Mouse (Mus musculus): ENCODE measurements around the gene Ly6g6f. TPM values are rescaled to one million over a fixed set of nuclear protein-coding genes. Genes with fewer than 3 reads are reported as not detected.

Ly6g6f gene
- polyA plus RNA-seq, 1 experiment from 2014 or later = not detected

DNA sequence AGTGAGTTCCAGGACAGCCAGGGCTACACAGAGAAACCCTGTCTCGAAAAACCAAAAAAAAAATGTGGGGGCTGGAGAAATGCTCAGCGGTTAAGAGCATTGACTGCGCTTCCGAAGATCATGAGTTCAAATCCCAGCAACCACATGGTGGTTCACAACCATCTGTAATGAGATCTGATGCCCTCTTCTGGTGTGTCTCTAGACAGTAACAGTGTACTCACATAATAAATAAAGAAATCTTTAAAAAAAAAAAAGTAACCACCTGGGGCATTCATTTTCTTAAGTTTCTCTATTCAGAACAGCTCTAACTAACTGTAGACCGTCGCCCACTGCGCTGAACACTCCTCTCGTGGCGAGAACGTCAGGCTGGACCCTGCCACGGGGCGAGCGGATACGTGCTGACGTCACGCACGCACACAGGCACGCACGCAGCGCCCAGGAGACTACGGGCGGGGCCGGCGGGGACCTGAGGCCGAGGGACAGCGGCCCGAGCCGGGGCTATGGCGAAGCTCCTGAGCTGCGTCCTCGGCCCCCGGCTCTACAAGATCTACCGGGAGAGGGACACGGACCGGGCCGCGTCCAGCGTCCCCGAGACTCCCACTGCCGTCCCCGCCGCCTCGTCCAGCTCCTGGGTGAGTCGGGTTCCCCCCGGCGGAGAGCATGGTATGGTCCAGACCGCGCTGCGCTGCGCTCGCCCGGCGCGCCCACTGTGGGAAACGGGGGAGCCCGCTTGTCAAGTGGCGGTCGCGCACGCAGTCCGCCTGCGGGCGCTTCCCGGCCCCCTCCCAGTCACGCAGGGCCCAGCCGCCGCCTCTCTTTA is 3.6 kb upstream of the Ly6g6f start, which contains the start of gene Abhd16a:
Gene Abhd16a, plus strand, starts transcription at position 439 of the 820 bp plus-strand sequence.
- whole genome bisulfite sequencing = 3% methylated on average over 67 of the region's 67 CpGs
- peak; percentile 97 for ATAC-seq (replicated peaks; ENCODE audit: low FRiP score)
- peak within 1 kb of the TSS; percentile 73 for H3K4me2 ChIP-seq
- no peaks in the 10 kb centered on the region for H3K9me3 ChIP-seq (replicated peaks)
- H3K27me3 ChIP-seq = no peaks in the 10 kb centered on the region
- peak within 1 kb of the TSS; percentile 81 for H3K9ac ChIP-seq
- H3K27ac ChIP-seq = peak within 1 kb of the TSS; percentile 98
- peaks cover 22% of the 10 kb centered on the region for H3K4me1 ChIP-seq
- H3K36me3 ChIP-seq = peaks cover 26% of the 10 kb centered on the region
- peak within 1 kb of the TSS; percentile 76 for H3K4me3 ChIP-seq (replicated peaks)

DNA sequence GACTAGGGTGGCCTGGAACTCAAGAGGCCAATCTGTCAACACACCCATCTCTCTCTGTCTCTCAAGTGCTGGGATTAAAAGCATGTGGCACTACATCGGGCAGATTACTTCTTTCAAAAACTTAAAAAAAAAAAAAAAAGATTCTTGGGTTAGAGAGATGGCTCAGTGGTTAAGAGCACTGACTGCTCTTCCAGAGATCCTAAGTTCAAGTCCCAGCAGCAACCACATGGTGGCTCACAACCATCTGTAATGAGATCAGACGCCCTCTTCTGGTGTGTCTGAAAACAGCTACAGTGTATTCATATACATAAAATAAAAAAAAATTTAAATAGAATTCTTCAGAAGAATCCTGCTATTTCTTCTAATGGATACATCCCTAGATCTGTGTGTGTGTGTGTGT is 2.7 kb upstream of the Ly6g6f start:
- ATAC-seq (replicated peaks; ENCODE audit: low FRiP score) = no peak
- Histone ChIP-seq H3K4me1 (peaks cover 22% of the 10 kb centered on the region), H3K9ac (no peak overlapping the region), H3K27me3 (no peaks in the 10 kb centered on the region), H3K4me3 (replicated peaks) (no peak overlapping the region), H3K36me3 (peaks cover 18% of the 10 kb centered on the region), H3K27ac (no peak overlapping the region), H3K9me3 (replicated peaks) (no peaks in the 10 kb centered on the region), H3K4me2 (no peak overlapping the region)
- WGBS = 53% methylated on average over 2 of the region's 2 CpGs

DNA sequence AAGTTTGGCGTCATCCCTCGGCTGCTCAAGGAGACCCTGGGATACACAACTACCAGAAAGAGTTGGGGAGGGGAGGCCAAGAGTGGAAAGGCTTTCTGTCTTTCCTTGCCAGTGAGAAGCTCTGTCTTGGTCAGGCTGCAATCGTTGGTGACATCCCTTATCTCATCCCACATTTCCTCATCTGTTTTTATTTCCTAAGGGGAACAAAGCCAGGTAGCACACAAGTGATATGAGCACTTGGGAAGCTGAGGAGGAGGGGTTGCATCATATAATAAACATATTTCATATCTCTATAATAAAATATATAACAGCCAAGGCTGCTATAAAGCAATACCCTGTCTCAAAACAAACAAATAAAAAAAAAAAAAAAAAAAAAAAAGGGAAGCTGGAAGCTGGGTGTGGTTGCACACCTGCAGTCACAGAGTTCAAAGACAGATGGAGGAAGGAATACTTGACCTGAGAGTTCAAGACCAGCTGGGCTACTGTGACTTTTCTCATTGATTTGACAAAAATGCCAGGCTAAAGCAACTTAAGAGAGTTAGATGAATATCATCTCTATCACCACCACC is 1.4 kb downstream of the Ly6g6f start:
- H3K4me2 ChIP-seq = no peak overlapping the region
- no peak overlapping the region for H3K4me3 ChIP-seq (replicated peaks)
- H3K9me3 ChIP-seq (replicated peaks) = no peaks in the 10 kb centered on the region
- H3K9ac ChIP-seq = no peak overlapping the region
- H3K27ac ChIP-seq = no peak overlapping the region
- H3K4me1 ChIP-seq = 0 out of 2 replicates have a peak, but pooled peaks cover 4% of the 10 kb centered on the region
- H3K36me3 ChIP-seq = no peaks in the 10 kb centered on the region
- 72% methylated on average over 3 of the region's 3 CpGs for WGBS
- H3K27me3 ChIP-seq = no peaks in the 10 kb centered on the region
- no peak for ATAC-seq (replicated peaks; ENCODE audit: low FRiP score)

DNA sequence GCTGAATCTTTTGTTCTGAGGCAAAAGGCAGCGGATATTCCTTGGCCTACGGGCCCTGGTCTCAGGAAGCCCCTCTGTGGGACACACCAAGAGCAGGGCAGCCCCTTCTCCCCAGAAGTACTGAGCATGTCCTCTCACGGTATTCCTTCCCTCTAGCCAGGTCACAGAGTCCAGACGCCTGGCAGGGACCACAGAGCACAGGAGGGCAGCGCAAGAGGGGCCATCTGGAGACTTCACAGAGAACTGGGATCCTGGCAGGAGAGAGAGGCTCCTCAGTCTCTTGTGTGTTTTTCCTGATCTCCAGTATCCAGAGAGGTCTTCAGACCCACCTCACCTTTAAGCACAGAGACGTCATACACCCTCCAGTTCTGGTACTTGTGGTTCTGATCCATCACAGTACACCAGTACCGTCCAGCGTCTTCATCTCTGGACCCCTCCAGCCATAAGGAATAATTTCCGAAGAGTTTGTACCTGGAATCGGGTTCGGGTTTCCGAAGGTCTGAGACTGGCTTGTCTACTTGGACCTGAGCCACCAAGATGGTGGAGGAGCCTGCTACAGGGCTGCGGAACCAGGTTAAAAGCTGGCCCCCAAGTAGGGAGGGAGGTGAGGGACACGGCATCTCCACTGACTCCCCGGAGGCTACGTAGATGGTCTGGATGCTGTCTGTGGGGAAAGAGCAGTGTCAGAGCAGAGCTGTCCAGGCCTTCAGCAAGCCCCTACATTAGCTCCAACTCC is 2.4 kb downstream of the Ly6g6f start:
- Histone ChIP-seq H3K27me3 (no peaks in the 10 kb centered on the region), H3K9ac (no peak overlapping the region), H3K9me3 (replicated peaks) (no peaks in the 10 kb centered on the region), H3K4me2 (no peak overlapping the region), H3K4me1 (peaks cover 8% of the 10 kb centered on the region; the same call in 1 of the 2 replicates), H3K27ac (no peak overlapping the region), H3K36me3 (no peaks in the 10 kb centered on the region), H3K4me3 (replicated peaks) (no peak overlapping the region)
- no peak for ATAC-seq (replicated peaks; ENCODE audit: low FRiP score)
- 86% methylated on average over 16 of the region's 16 CpGs for WGBS

DNA sequence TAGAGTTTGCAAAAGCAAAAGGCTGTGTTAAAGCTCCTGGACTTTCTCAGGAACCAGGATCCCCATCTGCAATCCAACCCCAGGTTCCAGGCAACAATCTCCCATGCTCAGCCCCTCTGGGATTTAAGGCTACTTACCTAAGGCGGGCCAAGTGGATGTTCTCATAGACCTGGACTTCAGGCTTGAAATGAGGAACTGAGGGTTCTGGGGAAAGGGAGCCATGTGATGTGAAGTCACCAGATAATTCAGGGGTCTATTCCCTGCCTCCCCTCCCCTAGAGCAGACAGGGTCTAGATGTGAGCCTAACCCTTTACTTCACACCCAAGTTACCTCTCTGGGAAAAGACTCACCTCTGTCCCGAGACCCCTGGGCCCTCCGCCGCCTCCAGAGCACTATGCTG is 4.7 kb downstream of the Ly6g6f start:
- 80% methylated on average over 4 of the region's 4 CpGs for WGBS
- Histone ChIP-seq H3K9ac (no peak overlapping the region), H3K4me3 (replicated peaks) (no peak overlapping the region), H3K4me1 (peaks cover 26% of the 10 kb centered on the region), H3K27ac (no peak overlapping the region), H3K4me2 (no peak overlapping the region), H3K9me3 (replicated peaks) (no peaks in the 10 kb centered on the region), H3K27me3 (no peaks in the 10 kb centered on the region), H3K36me3 (no peaks in the 10 kb centered on the region)
- no peak for ATAC-seq (replicated peaks; ENCODE audit: low FRiP score)

DNA sequence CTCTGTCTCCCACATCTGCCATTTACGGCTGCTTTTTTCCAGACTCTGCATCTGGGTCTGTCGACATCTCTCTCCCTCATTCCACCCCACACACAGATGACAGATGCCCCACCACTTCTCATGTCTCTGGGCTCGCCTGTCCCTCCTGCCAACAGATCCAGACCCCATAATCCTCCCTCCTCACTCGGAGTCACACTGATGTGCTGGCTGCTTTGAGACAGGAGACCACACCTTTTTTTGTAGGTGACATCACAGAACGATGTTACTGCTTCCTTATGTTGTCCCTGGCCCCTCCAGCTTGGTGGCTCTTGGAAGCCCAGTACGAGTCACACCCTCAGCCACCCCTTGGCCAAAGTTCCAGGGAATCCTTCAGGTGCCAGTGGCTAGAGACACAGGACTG is 5.2 kb downstream of the Ly6g6f start:
- H3K9ac ChIP-seq = no peak overlapping the region
- H3K36me3 ChIP-seq = no peaks in the 10 kb centered on the region
- ATAC-seq (replicated peaks; ENCODE audit: low FRiP score) = no peak
- H3K4me1 ChIP-seq = peaks cover 26% of the 10 kb centered on the region
- no peaks in the 10 kb centered on the region for H3K9me3 ChIP-seq (replicated peaks)
- no peak overlapping the region for H3K27ac ChIP-seq
- no peaks in the 10 kb centered on the region for H3K27me3 ChIP-seq
- no peak overlapping the region for H3K4me2 ChIP-seq
- WGBS = 40% methylated on average over 6 of the region's 6 CpGs
- no peak overlapping the region for H3K4me3 ChIP-seq (replicated peaks)

DNA sequence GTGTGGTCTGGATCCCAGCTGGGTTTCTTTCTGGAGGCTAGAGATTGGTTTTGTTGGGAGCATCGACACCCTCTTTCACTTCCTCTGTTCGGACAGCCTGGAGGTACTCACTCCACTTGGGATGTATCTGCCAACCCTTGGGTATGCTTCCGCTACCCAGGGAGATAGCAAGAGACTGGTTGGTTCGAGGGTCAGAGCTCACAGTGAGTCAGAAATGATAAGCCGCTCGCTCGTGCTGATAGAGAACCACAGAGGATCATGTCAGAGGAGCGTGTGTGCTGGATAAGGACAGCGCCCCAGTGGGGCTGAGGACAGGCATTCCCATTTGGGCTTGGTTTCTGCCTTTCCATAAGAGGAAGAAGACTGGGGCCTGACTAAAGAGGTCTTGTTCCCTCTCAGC is 5.6 kb downstream of the Ly6g6f start:
- H3K9me3 ChIP-seq (replicated peaks) = no peaks in the 10 kb centered on the region
- WGBS = 73% methylated on average over 9 of the region's 9 CpGs
- H3K27me3 ChIP-seq = no peaks in the 10 kb centered on the region
- no peak overlapping the region for H3K27ac ChIP-seq
- H3K36me3 ChIP-seq = no peaks in the 10 kb centered on the region
- 0 out of 2 replicates have a peak, but pooled peaks have one; percentile 22 for ATAC-seq (replicated peaks; ENCODE audit: low FRiP score)
- H3K4me1 ChIP-seq = peaks cover 26% of the 10 kb centered on the region
- H3K9ac ChIP-seq = no peak overlapping the region
- no peak overlapping the region for H3K4me3 ChIP-seq (replicated peaks)
- H3K4me2 ChIP-seq = no peak overlapping the region

DNA sequence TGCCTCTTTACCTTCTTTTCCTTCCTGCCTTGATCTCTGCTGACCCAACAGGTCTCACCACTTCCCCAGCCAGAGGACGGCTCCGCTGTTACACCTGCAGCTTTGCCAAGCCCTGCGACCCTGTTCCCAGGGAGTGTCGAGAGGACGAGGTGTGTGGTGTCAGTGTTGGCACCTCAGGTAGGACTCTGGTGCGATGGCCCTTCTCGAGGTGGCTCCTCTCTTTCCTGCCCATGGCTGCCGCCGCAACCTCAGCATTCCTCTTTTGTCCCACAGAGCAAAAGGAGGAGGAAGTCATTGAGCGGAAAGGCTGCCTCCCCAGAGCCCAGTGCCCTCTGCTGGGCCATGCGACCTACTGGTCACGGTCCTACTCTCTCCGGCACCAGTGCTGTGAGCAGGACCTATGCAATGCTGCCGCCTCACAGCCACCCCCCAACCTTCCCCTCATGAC is 7.6 kb downstream of the Ly6g6f start, which contains the start of gene Ly6g6d:
Gene Ly6g6d, minus strand, starts transcription at position 280 of the 448 bp plus-strand sequence.
- WGBS = 3% methylated on average over 14 of the region's 14 CpGs
- H3K4me2 ChIP-seq = peak within 1 kb of the TSS; percentile 66
- no peaks in the 10 kb centered on the region for H3K9me3 ChIP-seq (replicated peaks)
- H3K9ac ChIP-seq = peak within 1 kb of the TSS; percentile 51
- peak; percentile 72 for ATAC-seq (replicated peaks; ENCODE audit: low FRiP score)
- peak within 1 kb of the TSS; percentile 41 for H3K4me3 ChIP-seq (replicated peaks)
- no peaks in the 10 kb centered on the region for H3K27me3 ChIP-seq
- H3K27ac ChIP-seq = peak within 1 kb of the TSS; percentile 79
- peaks cover 29% of the 10 kb centered on the region for H3K4me1 ChIP-seq
- no peaks in the 10 kb centered on the region for H3K36me3 ChIP-seq

DNA sequence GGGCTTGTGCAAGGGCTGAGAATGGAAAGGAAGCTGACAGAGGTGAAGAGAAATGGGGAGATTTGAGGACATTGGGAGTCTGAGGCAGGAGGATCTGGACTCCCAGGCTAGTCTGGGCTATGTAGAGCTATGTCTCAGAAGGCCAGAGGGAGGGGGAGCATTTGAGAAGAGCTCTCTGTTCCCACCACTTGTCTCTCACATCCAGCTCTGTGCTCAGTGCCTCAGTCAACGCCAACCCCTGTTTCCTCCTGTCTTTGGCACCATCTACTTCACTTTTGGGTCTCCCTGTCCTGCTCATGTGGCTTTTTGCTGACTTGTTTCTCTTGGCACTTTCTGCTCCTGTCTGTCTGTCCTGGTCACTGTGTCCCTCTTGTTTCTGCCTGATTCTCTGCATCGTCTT is 8.1 kb downstream of the Ly6g6f start:
- H3K36me3 ChIP-seq = no peaks in the 10 kb centered on the region
- H3K4me2 ChIP-seq = peak overlapping the region; percentile 66
- H3K9ac ChIP-seq = peak overlapping the region; percentile 51
- 0 out of 2 replicates have a peak, but pooled peaks have one; percentile 35 for ATAC-seq (replicated peaks; ENCODE audit: low FRiP score)
- H3K4me1 ChIP-seq = peaks cover 29% of the 10 kb centered on the region
- peak overlapping the region; percentile 79 for H3K27ac ChIP-seq
- no peaks in the 10 kb centered on the region for H3K9me3 ChIP-seq (replicated peaks)
- H3K4me3 ChIP-seq (replicated peaks) = peak overlapping the region; percentile 41
- no peaks in the 10 kb centered on the region for H3K27me3 ChIP-seq
- WGBS = 7% methylated on average over 2 of the region's 2 CpGs

DNA sequence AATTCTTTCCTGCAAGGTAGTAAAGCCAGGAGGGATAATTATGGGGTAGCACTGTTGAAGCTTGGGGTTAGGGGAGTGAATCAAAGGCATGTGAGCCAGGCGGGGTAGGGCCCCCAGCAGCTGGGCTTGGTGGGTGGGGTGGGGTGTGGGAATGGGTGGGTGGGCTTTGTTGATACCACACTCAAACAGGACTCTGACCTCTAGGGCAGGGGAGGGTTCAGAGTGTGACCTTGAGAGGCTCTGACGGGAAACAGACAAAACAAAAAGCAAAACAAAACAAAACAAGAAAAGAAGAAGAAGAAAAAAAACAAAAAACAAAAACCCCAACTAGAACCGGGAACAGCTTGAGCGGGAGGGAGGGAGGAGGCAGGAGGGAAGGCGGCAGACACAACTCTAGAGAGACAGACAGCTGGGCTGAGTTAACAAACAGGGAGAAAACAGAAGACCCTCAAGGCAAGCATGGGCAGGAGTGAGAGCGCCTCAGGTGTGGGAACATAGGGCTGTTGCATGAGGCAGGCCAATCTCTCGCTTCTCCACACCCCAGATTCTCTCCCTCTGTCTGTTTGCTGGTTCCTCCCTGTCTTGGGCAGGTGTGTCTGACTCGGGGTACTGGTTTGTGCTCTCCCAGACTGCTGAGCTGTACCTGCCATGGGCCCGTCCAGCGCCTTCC is 8.8 kb downstream of the Ly6g6f start, which contains the start of gene Ly6g6e:
Gene Ly6g6e, plus strand, starts transcription at position 396 of the 670 bp plus-strand sequence.
- peak within 1 kb of the TSS; percentile 51 for H3K9ac ChIP-seq
- WGBS = 32% methylated on average over 10 of the region's 10 CpGs

DNA sequence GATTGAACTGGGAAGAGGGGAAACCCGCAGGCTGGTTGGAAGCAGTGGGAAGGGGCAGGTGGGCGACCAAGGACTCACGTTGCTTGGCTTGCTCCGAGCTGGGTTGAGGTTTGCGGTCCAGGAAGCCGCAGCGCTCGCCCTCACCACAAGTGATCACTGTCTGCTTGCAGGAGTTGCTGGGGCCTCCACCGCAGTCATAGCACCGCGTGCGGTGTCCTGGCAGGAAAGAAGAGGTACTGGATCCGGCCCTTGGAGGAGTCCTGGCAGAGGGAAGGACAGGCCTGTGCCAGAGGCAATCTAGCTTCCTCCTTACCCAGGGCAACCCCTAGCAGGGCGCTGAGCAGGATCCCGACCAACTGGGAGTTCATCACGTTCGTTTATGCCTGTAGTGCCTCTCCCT is 11.3 kb downstream of the Ly6g6f start:
- Histone ChIP-seq H3K36me3 (no peaks in the 10 kb centered on the region), H3K27me3 (no peaks in the 10 kb centered on the region), H3K27ac (no peak overlapping the region), H3K4me2 (no peak overlapping the region), H3K9ac (no peak overlapping the region), H3K4me3 (replicated peaks) (no peak overlapping the region), H3K9me3 (replicated peaks) (no peaks in the 10 kb centered on the region), H3K4me1 (peaks cover 38% of the 10 kb centered on the region)
- no peak for ATAC-seq (replicated peaks; ENCODE audit: low FRiP score)
- 37% methylated on average over 17 of the region's 17 CpGs for WGBS

More for the DNA sequence above, 8.8 kb downstream of the Ly6g6f start, which contains the start of gene Ly6g6e:
- no peaks in the 10 kb centered on the region for H3K27me3 ChIP-seq
- H3K4me2 ChIP-seq = peak within 1 kb of the TSS; percentile 66
- H3K4me1 ChIP-seq = peaks cover 34% of the 10 kb centered on the region
- no peak for ATAC-seq (replicated peaks; ENCODE audit: low FRiP score)
- H3K36me3 ChIP-seq = no peaks in the 10 kb centered on the region
- peak within 1 kb of the TSS; percentile 79 for H3K27ac ChIP-seq
- H3K9me3 ChIP-seq (replicated peaks) = no peaks in the 10 kb centered on the region
- H3K4me3 ChIP-seq (replicated peaks) = peak within 1 kb of the TSS; percentile 41

All from kidney, embryonic 15.5 days (tissue).